Mouse (Mus musculus) liver, embryonic 13.5 days (tissue): ENCODE results near the gene Ppm1h. TPM values are rescaled to one million over a fixed set of nuclear protein-coding genes. Genes with fewer than 3 reads are reported as not detected.
A peak's percentile ranks its signal among the peaks of the same experiment; 100 is the strongest.

Experiments used
- ATAC-seq: fragments of 200-750 bp; cut with Nextera tagmentation; 2 replicates; pipeline ENCODE4 v1.8.0; 2017; ENCODE audit warnings: low read depth, mild to moderate bottlenecking, moderate number of reproducible peaks, moderate library complexity
- DNase-seq: peaks from one replicate; pipeline ENCODE4 v3.0.0; 2022
- H3K27ac ChIP-seq: fragments of 300-500 bp; sonication (generic); 2 replicates; pipeline ENCODE4 v1.5.1; 2015; ENCODE audit warnings: moderate library complexity, mild to moderate bottlenecking, inconsistent platforms
- H3K27me3 ChIP-seq: fragments of 300-500 bp; sonication (generic); 2 replicates; pipeline ENCODE4 v1.6.1; 2015; ENCODE audit warnings: mild to moderate bottlenecking, inconsistent platforms
- H3K36me3 ChIP-seq: fragments of 300-500 bp; sonication (generic); 2 replicates; pipeline ENCODE4 v1.6.1; 2015; ENCODE audit warnings: mild to moderate bottlenecking, inconsistent platforms
- H3K4me1 ChIP-seq: fragments of 300-500 bp; sonication (generic); replicated peaks from 2 replicates; pipeline ENCODE4 v1.6.1; 2015; ENCODE audit warnings: inconsistent platforms
- H3K4me2 ChIP-seq: fragments of 300-500 bp; sonication (generic); 2 replicates; pipeline ENCODE4 v1.6.1; 2015; ENCODE audit warnings: inconsistent platforms, mild to moderate bottlenecking, moderate library complexity
- H3K4me3 ChIP-seq: fragments of 300-500 bp; sonication (generic); replicated peaks from 2 replicates; pipeline ENCODE4 v1.5.1; 2015; ENCODE audit warnings: mild to moderate bottlenecking, inconsistent platforms
- H3K9ac ChIP-seq: fragments of 300-500 bp; sonication (generic); 2 replicates; pipeline ENCODE4 v1.6.1; 2015; ENCODE audit warnings: mild to moderate bottlenecking, inconsistent platforms
- H3K9me3 ChIP-seq: fragments of 300-500 bp; sonication (generic); replicated peaks from 2 replicates; pipeline ENCODE4 v1.6.1; 2016; ENCODE audit warnings: inconsistent platforms
- WGBS: fragments of 180-500 bp; shearing (Covaris S2); methylation state at CpG from one replicate; pipeline ENCODE4 v1.1.7; 2015; ENCODE audit not compliant: insufficient replicate concordance; 5-methylcytosine and 5-hydroxymethylcytosine counted together
- polyA plus RNA-seq: library from polyadenylated mRNA; unstranded; fragments of >200 nt; fragmentation: Nextera tagmentation; extraction: Ambion mirVana; gene quantifications from 2 replicates; pipeline ENCODE4 v1.2.1, GENCODE M21; 2015

Gene Ppm1h
- polyA plus RNA-seq, 1 experiment from 2014 or later, result 1.5 TPM

DNA sequence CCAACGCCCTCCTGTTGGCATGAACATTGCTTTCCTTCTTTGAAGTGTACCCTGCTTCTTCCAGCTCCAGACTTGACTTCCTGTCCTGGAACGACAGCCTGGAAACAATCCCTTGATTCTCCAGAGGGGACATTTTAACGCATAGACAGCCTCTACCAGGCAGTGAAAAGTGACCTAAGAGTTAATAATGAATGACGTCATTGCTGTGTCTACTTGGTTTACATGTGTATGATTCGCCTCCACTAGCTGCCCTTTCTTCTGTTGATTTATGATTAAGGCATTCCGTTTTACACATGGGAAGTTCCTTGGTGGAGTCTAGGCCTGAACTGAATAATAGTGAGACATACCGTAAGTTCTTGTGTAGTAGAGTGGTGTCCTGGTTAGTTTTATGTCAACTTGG is 287.9 kb downstream of the Ppm1h start:
- WGBS, result 59% methylated on average over 7 of the region's 7 CpGs

DNA sequence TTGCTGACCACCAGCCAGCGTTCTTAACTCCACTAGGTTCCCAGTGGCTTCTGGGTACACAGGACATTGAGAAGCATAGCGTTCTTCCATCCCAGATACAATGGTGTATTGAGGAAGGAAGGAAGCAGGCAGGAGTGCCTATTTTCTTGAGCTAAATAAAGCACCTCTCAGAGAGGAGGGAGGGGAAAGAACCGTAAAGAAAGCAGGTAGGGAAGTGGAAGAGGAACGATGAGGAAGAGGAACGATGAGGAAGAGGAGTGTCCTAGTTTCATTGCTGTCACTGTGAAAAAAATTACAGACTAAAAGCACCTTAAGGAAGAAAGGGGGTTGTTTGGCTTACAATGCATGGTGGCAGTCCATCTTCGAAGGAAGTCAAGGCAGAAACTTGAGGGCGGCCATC is 291.6 kb downstream of the Ppm1h start:
- no peak overlapping the region for H3K4me2 ChIP-seq
- H3K4me3 ChIP-seq, result no peak overlapping the region
- WGBS, result 42% methylated on average over 7 of the region's 7 CpGs
- H3K9me3 ChIP-seq, result no peaks in the 10 kb centered on the region
- no peak overlapping the region for H3K9ac ChIP-seq
- no peaks in the 10 kb centered on the region for H3K36me3 ChIP-seq
- no peak for DNase-seq
- no peak for ATAC-seq
- H3K27ac ChIP-seq, result no peak overlapping the region
- H3K4me1 ChIP-seq, result no peaks in the 10 kb centered on the region
- H3K27me3 ChIP-seq, result no peaks in the 10 kb centered on the region

More for the DNA sequence above, 287.9 kb downstream of the Ppm1h start:
- H3K27ac ChIP-seq, result no peak overlapping the region
- ATAC-seq (no peak), DNase-seq (no peak)
- H3K9me3 ChIP-seq, result no peaks in the 10 kb centered on the region
- peaks cover 22% of the 10 kb centered on the region for H3K27me3 ChIP-seq
- no peaks in the 10 kb centered on the region for H3K36me3 ChIP-seq
- H3K4me3 ChIP-seq, result no peak overlapping the region
- no peak overlapping the region for H3K9ac ChIP-seq
- 0 out of 2 replicates have a peak, but pooled peaks cover 5% of the 10 kb centered on the region for H3K4me1 ChIP-seq
- H3K4me2 ChIP-seq, result no peak overlapping the region

DNA sequence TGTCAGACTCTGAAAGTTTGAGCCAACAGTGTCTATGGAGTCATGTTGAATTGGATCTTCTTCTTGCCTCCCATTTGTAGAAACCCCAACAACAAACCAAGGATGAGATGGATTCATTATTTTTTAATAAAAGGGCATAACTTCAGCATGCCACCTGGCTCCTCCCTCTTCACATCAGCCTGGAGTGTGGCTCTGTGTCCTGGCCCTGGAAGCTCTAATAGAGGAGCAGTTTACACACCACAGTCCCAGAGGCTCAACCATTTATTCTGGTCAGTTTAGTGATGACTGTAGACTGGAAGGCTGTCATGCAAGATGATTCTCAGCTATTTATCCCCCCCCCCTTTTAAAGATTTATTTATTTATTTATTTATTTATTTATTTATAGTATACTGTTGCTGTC is 294.7 kb downstream of the Ppm1h start:
- no peak for ATAC-seq
- Histone ChIP-seq H3K4me2 (no peak overlapping the region), H3K36me3 (no peaks in the 10 kb centered on the region), H3K27me3 (no peaks in the 10 kb centered on the region), H3K9ac (no peak overlapping the region), H3K4me1 (0 out of 2 replicates have a peak, but pooled peaks cover 6% of the 10 kb centered on the region), H3K4me3 (no peak overlapping the region), H3K27ac (no peak overlapping the region), H3K9me3 (no peaks in the 10 kb centered on the region)
- no peak for DNase-seq

DNA sequence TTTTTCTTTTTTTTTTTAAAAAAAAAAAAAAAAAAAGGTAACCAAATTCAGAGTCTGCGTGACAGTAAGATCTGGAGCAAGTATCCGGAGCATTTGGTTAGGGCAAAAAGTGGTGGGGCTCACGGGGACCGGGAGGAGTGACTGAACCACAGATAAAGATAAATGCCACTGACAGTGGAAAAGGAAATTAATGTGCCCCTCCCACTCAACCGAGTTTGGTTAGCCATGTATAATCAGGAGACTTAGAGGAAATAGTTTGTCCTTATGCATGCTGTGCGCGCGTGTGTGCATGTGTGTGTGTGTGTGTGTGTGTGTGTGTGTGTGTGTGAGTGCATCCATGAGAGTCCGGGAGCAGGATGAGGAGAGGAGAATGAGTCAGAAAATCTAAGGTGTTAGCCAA is 297.5 kb downstream of the Ppm1h start:
- ATAC-seq (no peak), DNase-seq (no peak)

DNA sequence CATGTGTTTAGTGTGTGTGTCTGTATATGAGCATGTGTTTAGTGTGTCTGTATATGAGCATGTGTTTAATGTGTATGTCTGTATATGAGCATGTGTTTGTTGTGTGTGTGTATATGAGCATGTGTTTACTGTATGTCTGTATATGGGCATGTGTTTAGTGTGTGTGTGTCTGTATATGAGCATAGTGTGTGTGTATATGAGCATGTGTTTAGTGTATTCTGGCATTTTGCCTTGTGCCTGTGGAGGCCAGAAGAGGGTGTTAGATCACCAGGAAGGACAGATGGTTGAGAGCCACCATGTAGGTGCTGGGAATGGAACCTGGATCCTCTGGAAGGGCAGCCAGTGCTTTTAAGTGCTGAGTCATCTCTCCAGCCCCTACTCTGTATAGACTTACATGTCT is 300.8 kb downstream of the Ppm1h start:
- Histone ChIP-seq H3K9me3 (no peaks in the 10 kb centered on the region), H3K4me3 (no peak overlapping the region), H3K4me2 (no peak overlapping the region), H3K27ac (no peak overlapping the region), H3K9ac (no peak overlapping the region), H3K27me3 (no peaks in the 10 kb centered on the region), H3K4me1 (peaks cover 25% of the 10 kb centered on the region), H3K36me3 (peaks cover 26% of the 10 kb centered on the region)
- no peak for DNase-seq
- ATAC-seq, result no peak

More for the DNA sequence above, 297.5 kb downstream of the Ppm1h start:
- Histone ChIP-seq H3K27ac (no peak overlapping the region), H3K9me3 (no peaks in the 10 kb centered on the region), H3K4me3 (no peak overlapping the region), H3K27me3 (no peaks in the 10 kb centered on the region), H3K4me1 (0 out of 2 replicates have a peak, but pooled peaks cover 6% of the 10 kb centered on the region), H3K9ac (no peak overlapping the region), H3K36me3 (peaks cover 12% of the 10 kb centered on the region), H3K4me2 (no peak overlapping the region)
- WGBS, result 38% methylated on average over 9 of the region's 9 CpGs

DNA sequence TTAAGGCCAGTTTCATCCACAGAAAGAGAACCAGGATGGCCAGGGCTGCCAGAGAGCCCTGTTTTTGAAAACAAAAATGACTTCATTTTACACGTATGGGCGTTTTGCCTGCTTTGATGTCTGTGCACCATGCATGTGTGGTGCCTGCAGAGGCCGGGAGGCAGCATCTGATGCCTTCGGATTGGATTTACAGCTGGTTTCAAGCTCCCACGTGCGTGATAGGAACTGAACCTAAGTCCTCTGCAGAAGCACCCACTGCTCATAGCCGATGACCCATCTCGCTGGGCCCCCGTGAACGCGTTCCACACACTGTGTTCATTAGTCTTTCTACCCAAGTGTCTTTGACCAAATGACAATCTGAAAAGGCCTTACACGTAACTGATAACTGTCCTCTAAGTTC is 301.6 kb downstream of the Ppm1h start:
- WGBS, result 91% methylated on average over 12 of the region's 12 CpGs
- H3K9me3 ChIP-seq, result no peaks in the 10 kb centered on the region
- ATAC-seq (no peak), DNase-seq (no peak)
- H3K9ac ChIP-seq, result no peak overlapping the region
- H3K4me3 ChIP-seq, result no peak overlapping the region
- H3K27me3 ChIP-seq, result no peaks in the 10 kb centered on the region
- H3K27ac ChIP-seq, result no peak overlapping the region
- H3K4me2 ChIP-seq, result no peak overlapping the region
- peaks cover 26% of the 10 kb centered on the region for H3K4me1 ChIP-seq
- H3K36me3 ChIP-seq, result peaks cover 26% of the 10 kb centered on the region

DNA sequence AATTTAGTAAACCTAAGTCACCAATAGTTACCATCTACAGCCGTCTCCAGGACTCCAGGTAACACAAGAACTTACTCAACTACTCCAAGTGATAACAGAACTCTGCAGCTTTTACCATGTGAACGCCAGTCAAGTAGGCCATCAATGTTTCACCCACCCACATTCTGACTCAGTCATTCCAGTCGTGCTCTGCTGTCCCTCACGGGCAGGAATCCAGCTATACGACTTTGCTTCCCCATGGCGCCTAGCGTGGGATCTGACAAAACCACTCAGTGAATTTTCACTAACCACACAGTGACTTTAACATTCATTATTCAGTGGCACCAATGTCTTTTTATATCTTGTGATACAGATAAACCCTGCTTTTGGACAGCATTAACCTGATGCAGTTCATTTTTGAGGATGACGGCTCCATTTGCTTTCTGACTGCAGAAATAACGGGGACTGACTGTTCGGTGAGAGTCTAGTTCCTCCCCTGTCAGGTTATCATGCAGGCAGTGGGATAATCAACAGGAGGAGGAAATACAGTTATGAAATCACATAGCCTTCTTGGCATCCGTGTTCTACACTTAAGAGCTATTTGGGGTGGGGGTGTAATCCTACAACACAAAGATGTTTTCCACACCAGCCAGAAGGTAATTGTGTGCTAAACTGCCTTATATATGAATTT is 304.5 kb downstream of the Ppm1h start:
- no peak for ATAC-seq
- WGBS, result 58% methylated on average over 11 of the region's 11 CpGs

DNA sequence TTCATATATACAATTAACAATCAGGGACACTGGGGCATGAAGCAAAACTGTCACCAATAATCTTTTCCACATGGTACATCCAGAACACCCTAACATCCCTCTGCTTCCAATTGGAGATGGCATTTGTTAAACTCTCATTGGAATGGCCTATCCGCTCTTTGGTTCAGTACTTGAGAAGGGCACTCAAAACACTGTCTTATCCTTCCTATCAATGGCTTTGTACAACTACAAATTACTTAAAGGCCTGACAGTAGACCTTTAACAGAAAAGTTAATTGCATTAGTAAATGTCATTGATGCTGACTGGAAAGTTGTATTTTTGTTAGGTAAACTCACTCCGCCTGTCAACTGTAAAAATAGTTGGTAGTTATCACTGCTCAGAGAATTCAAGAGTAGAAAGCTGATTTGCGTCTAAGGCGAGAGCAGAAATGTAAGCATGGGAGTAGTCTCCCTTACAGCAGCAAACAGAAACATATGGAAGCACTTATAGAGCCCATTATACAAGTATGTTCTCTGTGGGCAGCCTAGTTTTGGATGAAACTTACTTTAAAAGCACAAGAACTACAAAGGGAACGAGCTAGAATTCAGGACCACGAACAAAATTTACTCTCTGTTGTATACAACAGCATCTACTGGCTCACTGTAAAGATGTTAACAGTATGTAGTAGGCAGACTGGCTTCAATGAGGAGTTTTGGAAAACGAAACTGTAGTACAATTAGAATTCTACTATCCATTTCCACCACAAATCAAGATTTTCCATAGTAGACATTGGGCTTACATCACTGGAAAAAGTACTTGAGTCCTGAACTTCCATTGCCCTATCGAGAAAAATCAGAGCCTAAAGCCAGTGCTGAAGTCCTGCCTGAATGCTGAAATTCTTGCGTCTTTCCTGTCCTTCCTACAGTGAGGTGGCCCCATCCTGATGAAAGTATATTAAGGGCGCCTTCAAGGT is 305.3 kb downstream of the Ppm1h start:
- DNase-seq, result no peak
- Histone ChIP-seq H3K27me3 (no peaks in the 10 kb centered on the region), H3K27ac (peak overlapping the region; percentile 96), H3K9me3 (no peaks in the 10 kb centered on the region), H3K4me1 (peaks cover 42% of the 10 kb centered on the region), H3K4me3 (peak overlapping the region; percentile 95), H3K9ac (peak overlapping the region; percentile 99), H3K4me2 (peak overlapping the region; percentile 84), H3K36me3 (peaks cover 26% of the 10 kb centered on the region)
- WGBS, result 42% methylated on average over 10 of the region's 10 CpGs
- ATAC-seq, result no peak

More for the DNA sequence above, 304.5 kb downstream of the Ppm1h start:
- H3K36me3 ChIP-seq, result peaks cover 26% of the 10 kb centered on the region
- DNase-seq, result no peak
- peak overlapping the region; percentile 95 for H3K4me3 ChIP-seq
- H3K9ac ChIP-seq, result peak overlapping the region; percentile 99
- H3K4me2 ChIP-seq, result peak overlapping the region; percentile 84
- no peaks in the 10 kb centered on the region for H3K9me3 ChIP-seq
- no peaks in the 10 kb centered on the region for H3K27me3 ChIP-seq
- H3K27ac ChIP-seq, result peak overlapping the region; percentile 21; the same call in 1 of the 2 replicates
- H3K4me1 ChIP-seq, result peaks cover 35% of the 10 kb centered on the region

DNA sequence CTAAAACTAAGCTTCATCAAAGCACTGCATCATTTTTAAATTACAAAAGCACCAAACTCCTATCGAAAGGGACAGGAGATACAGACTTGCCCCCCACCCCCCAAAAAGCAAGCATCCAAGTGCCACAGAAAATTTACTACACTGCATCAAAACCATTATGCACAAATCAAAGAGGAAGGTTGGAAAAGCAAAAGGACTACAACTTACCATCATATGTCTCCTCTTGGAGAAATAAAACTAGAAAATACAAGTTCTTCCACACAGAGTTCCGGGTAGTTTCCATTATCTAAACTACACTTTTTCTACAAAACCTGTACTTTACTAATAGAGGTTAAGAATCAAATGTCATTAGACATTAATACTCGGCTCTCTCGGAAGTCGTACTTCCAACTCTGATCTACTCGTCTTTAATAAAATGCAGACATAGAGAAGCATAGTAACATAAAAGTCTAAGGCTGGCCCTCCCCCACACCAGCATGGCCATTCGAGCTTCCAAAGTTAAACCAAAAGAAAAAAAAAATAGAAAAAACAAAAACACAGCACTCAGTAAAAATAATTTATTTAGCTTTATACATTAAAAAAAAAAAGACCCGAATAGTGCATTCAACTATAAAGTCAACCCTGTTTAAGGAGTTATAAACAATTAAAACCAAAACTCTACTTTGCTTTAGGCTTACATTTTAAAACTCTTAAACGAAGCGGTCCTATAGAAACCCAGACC is 306.1 kb downstream of the Ppm1h start:
- DNase-seq, result no peak
- H3K36me3 ChIP-seq, result peaks cover 26% of the 10 kb centered on the region
- peaks cover 42% of the 10 kb centered on the region for H3K4me1 ChIP-seq
- peak overlapping the region; percentile 95 for H3K4me3 ChIP-seq
- H3K9ac ChIP-seq, result peak overlapping the region; percentile 99
- 3% methylated on average over 10 of the region's 10 CpGs for WGBS
- H3K27ac ChIP-seq, result peak overlapping the region; percentile 96
- H3K4me2 ChIP-seq, result peak overlapping the region; percentile 84
- no peaks in the 10 kb centered on the region for H3K27me3 ChIP-seq
- no peaks in the 10 kb centered on the region for H3K9me3 ChIP-seq
- no peak for ATAC-seq

DNA sequence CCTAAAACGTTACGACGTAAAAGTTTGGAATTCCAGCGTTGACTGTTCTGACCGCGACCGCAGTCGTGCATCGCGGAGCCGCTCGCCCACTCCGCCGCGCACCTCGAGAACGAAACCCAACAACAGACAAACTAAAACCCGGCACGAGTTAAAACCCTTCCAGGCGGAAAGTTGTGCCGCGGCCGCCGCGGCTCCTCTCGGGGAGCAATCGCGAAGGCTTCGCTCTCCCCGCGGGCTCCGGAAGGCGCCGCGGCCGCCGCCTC is 306.6 kb downstream of the Ppm1h start:
- Histone ChIP-seq H3K4me2 (peak overlapping the region; percentile 84), H3K27me3 (no peaks in the 10 kb centered on the region), H3K4me3 (peak overlapping the region; percentile 95), H3K9me3 (no peaks in the 10 kb centered on the region), H3K4me1 (peaks cover 42% of the 10 kb centered on the region), H3K27ac (peak overlapping the region; percentile 96), H3K36me3 (peaks cover 23% of the 10 kb centered on the region), H3K9ac (peak overlapping the region; percentile 99)
- peak; percentile 38 for DNase-seq
- ATAC-seq, result no peak
- under 1% methylated on average over 37 of the region's 37 CpGs for WGBS
